Mouse (Mus musculus): ENCODE results near the gene Oas1a.

DNA sequence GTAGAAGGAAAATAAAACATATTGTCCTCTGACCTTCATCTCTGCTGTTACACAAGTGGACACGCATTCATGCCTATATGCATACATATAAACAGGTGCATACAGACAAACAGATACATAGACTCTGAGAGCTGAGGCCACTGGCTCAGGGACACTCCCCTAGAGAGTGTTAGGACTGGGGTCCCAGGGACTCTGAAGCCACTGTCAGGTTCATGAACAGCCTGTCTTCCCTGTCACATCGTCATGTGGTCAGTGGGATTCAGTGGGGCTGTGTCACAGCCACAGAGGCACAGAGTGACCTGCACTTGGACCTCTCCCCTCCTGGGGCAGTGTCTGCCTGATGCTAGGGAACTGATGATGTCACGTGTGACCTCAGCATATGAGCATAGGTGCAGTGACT, 13.0 kb upstream of the Oas1a start:
- TF ChIP-seq POLR2A (IDR thresholded peaks at IDR 0.05; ENCODE audit: borderline replicate concordance, low read depth, low read length) (no peak), CTCF (IDR thresholded peaks at IDR 0.05; ENCODE audit: low read depth, low read length) (no peak)

All from bone marrow macrophage, adult 2 months (primary cell).